Mouse (Mus musculus) lung, postnatal 4 days (tissue): ENCODE measurements around the gene Snx4.
"Not testable (repeated sequence)": the region's sequence is repeated elsewhere in the genome, so short reads cannot be mapped to it uniquely, and the experiment has no call there.

ENCODE experiments used
- DNase-seq, 2 experiments: peaks; one replicate each; pipeline ENCODE4 v3.0.0; 2021

Gene Snx4

GRCm38 (mm10) chr16:33251194-33252051 lies at the start of gene Snx4:
Gene Snx4 (plus strand): TSS chr16:33251442.
- peak; percentile 95 to 96 for DNase-seq

GRCm38 (mm10) chr16:33210812-33211211 lies 40.4 kb upstream of the Snx4 start:
- no peak for DNase-seq

DNA sequence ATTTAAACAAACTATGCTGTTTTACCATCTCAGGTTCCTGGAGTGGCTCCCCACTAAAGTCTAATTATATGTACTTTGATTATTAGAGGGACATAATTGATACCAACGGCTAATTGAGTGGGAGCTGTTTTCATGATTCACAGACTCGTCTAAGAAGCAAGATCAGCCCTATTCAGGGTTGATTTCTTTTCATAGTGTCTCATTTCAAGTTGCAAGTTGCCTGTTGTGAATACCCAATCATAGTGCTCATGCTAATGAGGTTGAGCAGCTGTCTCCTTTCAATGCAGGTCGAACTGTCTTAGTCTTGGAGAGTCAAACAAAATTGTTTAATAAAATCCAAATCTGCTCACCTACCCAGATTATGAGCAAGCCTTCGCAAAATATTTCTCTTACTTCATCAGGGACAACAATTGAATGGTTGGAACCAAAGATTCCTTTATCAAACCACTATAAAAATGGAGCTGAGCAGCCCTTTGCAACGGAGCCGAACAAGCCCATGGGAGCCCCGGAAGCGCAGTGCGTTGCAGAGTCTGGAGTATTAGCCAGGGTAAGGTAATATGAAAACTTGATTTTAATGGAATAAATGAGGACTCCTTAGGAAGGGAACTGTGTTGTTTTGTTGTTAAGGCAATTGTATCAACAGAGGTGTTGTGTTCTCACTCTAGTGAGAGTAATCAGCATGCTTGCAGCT lies 34.8 kb upstream of the Snx4 start:
- DNase-seq = no peak

DNA sequence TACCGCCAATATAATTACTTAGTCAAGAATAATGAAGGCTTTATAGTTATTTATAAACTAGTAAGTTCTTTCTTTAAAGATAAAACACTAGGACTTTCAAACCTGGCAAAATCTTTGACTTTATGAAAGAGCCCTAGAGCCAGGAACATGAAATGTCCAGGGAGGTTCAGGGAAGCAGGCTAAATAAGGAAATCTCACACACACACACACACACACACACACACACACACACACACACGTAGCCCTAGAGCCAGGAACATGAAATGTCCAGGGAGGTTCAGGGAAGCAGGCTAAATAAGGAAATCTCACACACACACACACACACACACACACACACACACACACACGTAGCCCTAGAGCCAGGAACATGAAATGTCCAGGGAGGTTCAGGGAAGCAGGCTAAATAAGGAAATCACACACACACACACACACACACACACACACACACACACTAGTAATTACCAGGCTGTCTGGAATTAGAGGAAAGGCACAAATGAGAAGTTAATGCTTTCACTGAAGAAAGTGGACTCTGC lies 33.6 kb upstream of the Snx4 start:
- DNase-seq = not testable (repeated sequence)

- no peak for DNase-seq
Observed at GRCm38 (mm10) chr16:33222482-33222881, 28.8 kb upstream of the Snx4 start.

- DNase-seq = no peak
Observed at GRCm38 (mm10) chr16:33224381-33224780, 26.9 kb upstream of the Snx4 start.

DNA sequence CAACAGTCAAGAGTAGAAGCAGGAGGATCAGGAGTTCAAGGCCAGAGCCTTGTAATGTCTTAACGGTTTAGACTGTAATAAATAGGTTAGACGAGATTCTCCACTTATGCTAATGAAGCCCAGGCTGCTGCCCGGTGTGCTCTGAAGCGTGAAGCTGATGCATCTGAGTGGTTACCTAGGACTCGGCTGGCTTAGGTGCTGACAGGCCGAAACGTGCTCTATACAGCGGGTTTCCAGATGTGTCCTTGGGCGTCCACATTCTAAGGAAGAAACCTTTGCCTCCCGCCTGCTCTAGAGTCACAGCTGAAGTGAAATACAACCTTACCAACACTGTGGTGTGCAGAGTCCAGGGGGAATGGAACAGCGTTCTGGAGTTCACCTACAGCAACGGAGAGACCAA lies 17.1 kb upstream of the Snx4 start:
- no peak for DNase-seq

GRCm38 (mm10) chr16:33236151-33236550 lies 15.1 kb upstream of the Snx4 start:
- DNase-seq = no peak

GRCm38 (mm10) chr16:33239305-33239704 lies 11.9 kb upstream of the Snx4 start:
- DNase-seq = no peak

DNA sequence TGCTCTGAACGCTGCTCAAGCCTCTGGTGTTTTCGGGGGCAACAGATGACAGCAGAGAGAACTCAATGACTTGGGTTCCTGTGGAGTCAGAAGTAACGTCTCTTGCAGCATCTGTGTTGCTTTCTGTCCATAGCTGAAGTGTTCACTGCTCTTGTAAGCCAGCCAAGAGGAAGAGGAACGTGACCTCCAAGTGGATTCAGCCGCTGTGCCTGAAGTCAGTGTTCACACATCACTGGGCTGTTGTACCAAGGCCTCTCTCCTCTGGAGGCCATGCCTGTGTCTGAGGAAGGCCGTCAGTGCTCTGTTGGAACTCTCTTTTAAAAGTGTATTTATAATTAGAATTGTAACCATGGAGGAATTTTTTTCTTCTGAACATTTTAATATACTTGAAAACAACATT lies 9.2 kb upstream of the Snx4 start:
- no peak for DNase-seq

GRCm38 (mm10) chr16:33244136-33244691 lies 7.0 kb upstream of the Snx4 start:
- peak; percentile 21 to 32 for DNase-seq

GRCm38 (mm10) chr16:33244933-33245470 lies 6.2 kb upstream of the Snx4 start:
- no peak for DNase-seq

- no peak for DNase-seq
Observed at GRCm38 (mm10) chr16:33246526-33246925, 4.7 kb upstream of the Snx4 start.

DNA sequence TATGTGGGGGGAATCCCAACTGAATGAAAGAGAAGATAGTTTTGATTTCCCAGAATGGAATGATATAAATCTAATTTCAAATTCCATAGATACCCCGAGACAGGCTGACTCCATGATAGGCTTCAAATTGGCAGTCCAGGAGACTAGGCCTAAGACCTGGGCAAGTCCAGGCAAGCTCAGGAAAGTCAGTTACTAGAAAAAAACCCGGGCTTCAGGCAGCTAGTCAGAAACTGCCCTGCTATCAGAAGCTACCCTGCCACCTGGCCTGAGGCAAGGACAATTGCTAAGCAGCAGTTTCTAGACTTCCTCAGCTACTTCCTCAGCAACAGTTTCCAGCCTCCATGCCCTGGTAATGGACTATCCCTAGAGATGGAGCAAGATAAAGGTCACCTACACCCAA lies 4.2 kb upstream of the Snx4 start:
- no peak for DNase-seq

DNA sequence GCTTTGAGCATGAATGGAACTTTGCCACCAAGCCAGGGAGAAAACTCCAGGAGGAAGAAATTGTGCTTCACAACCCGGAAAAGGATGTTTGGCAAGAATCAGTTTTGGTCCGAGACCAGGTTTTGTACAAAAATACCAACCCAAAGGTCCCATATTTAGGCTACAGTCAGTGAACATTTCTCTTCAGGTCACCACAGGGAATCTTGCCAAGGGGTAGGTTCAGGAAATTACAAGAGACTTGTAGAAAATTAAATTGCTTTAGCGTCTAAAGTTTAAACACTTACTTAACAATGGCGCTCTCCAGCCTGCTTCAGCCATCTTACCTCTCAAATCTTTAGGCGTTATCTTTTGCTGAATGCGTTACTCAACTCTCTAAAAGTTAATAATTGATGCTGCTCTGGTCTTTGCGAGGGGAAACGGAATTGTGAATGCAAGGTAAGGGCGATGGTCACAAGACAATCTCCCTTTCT lies 556 bp upstream of the Snx4 start:
- peak in 1 of 2 experiments; percentile 49 for DNase-seq

- peak; percentile 45 to 59 for DNase-seq
Observed at GRCm38 (mm10) chr16:33255601-33256000, 4.4 kb downstream of the Snx4 start.

- no peak for DNase-seq
Observed at GRCm38 (mm10) chr16:33258530-33258929, 7.3 kb downstream of the Snx4 start.

GRCm38 (mm10) chr16:33259824-33260223 lies 8.6 kb downstream of the Snx4 start:
- no peak for DNase-seq

DNA sequence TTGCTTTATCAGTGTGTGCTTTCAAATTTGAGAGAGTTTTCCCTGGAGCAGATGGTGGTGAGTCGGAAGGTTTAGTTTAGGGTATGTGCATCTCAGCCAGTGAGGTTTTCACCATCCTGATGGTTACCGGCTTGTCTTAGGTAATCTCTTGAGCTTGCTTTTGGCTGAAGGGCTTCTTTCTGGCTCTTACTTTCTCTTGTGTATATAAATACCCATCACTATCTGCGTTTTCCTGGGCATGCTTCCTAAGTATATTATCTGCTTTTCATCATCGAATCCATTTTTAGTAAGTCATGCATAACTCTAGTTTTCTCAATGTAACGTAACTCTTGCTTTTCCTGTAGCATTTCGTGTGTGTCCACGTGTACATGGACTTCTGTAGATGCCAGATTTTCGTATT lies 9.6 kb downstream of the Snx4 start:
- DNase-seq = no peak

GRCm38 (mm10) chr16:33261584-33262061 lies 10.4 kb downstream of the Snx4 start:
- peak; percentile 40 to 55 for DNase-seq

DNA sequence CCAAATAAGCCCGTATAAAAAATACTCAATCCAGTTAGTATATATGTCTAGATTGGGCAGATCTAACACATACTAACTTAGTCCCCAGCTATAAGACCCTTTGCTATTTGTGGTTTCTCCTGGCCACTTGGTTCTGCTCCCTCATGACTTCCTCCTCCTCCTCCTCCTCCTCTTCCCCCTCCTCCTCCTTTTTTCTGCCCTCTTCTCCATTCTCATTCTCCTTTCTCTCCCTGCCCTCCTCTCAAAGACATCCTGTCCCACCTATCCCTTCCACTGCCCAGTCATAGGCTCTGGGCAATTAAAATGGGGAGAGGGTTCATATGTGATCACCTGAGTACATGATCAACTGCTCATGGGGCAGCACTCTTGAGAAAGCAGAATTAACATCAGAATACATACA lies 10.9 kb downstream of the Snx4 start:
- no peak for DNase-seq

GRCm38 (mm10) chr16:33267616-33268253 lies 16.5 kb downstream of the Snx4 start:
- DNase-seq = no peak

DNA sequence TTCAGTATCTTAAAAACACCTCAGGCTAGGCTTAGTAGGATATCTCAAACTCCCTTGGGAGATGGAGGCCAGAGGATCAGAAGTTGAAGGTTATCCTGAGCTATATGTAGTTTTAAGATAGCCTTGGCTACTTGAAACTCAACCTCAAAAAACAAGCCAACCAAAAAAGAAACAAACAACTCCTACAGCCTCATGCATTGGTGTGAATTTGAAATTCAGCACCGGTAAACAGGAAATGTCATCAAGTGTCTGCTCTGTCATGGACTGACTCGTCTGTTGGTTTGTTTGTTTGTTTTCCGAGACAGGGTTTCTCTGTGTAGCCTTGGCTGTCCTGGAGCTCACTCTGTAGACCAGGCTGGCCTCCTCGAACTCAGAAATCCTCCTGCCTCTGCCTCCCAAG lies 20.6 kb downstream of the Snx4 start:
- no peak for DNase-seq
